Mouse (Mus musculus) hindbrain, embryonic 16.5 days (tissue): ENCODE measurements at regions not wholly inside any gene's neighbourhood (a gene's known extent, or its start where the extent isn't known, plus 50 kb on each side); places are given as distances from the start of the nearest gene placed in this dataset.
A peak's percentile ranks its signal among the peaks of the same experiment; 100 is the strongest.

Experiments used
- ATAC-seq: fragments of 200-750 bp; cut with Nextera tagmentation; 2 replicates; pipeline ENCODE4 v1.8.0; 2017; ENCODE audit warnings: moderate TSS enrichment, moderate library complexity
- H3K27ac ChIP-seq: fragments of 300-500 bp; sonication (generic); 2 replicates; pipeline ENCODE4 v1.5.1; 2014; ENCODE audit warnings: low read depth, mild to moderate bottlenecking, control low read depth, low read length, moderate library complexity
- H3K27me3 ChIP-seq: fragments of 300-500 bp; sonication (generic); replicated peaks from 2 replicates; pipeline ENCODE4 v1.6.1; 2014; ENCODE audit warnings: low read length; ENCODE audit not compliant: control insufficient read depth, insufficient read depth
- H3K36me3 ChIP-seq: fragments of 300-500 bp; sonication (generic); 2 replicates; pipeline ENCODE4 v1.6.1; 2014; ENCODE audit warnings: mild to moderate bottlenecking, low read length, moderate library complexity, mixed read lengths; ENCODE audit not compliant: control insufficient read depth, insufficient read depth
- H3K4me1 ChIP-seq: fragments of 300-500 bp; sonication (generic); 2 replicates; pipeline ENCODE4 v1.6.1; 2014; ENCODE audit warnings: low read depth, low read length; ENCODE audit not compliant: control insufficient read depth, insufficient read depth
- H3K4me2 ChIP-seq: fragments of 300-500 bp; sonication (generic); 2 replicates; pipeline ENCODE4 v1.6.1; 2014; ENCODE audit warnings: mild to moderate bottlenecking, low read length, control low read depth, moderate library complexity
- H3K4me3 ChIP-seq: fragments of 300-500 bp; sonication (generic); 2 replicates; pipeline ENCODE4 v1.5.1; 2014; ENCODE audit warnings: mild to moderate bottlenecking, low read length, control low read depth, moderate library complexity
- H3K9ac ChIP-seq: fragments of 300-500 bp; sonication (generic); 2 replicates; pipeline ENCODE4 v1.6.1; 2014; ENCODE audit warnings: low read depth, mild to moderate bottlenecking, control low read depth, low read length, moderate library complexity
- H3K9me3 ChIP-seq: fragments of 300-500 bp; sonication (generic); 2 replicates; pipeline ENCODE4 v1.6.1; 2014; ENCODE audit warnings: mild to moderate bottlenecking, low read length, moderate library complexity; ENCODE audit not compliant: control insufficient read depth
- WGBS: fragments of 180-500 bp; shearing (Covaris S2); extraction: QIAGEN DNeasy Blood & Tissue Kit; methylation state at CpG from one replicate; pipeline ENCODE4 v1.1.7; 2014; 5-methylcytosine and 5-hydroxymethylcytosine counted together

- Histone ChIP-seq H3K4me3 (no peak overlapping the region), H3K9me3 (peaks cover 2% of the 10 kb centered on the region; the same call in 1 of the 2 replicates), H3K4me1 (no peaks in the 10 kb centered on the region), H3K9ac (no peak overlapping the region), H3K27ac (no peak overlapping the region), H3K4me2 (no peak overlapping the region), H3K27me3 (no peaks in the 10 kb centered on the region), H3K36me3 (no peaks in the 10 kb centered on the region)
- WGBS: 86% methylated on average over 3 of the region's 3 CpGs
- ATAC-seq: no peak
These were observed 105.7 kb upstream of the Pcgf5 start for GRCm38 (mm10) chr19:36242396-36242795.

- H3K27me3 ChIP-seq: no peaks in the 10 kb centered on the region
- no peak for ATAC-seq
- WGBS: 82% methylated on average over 5 of the region's 5 CpGs
These were observed 105.2 kb upstream of the Pcgf5 start for GRCm38 (mm10) chr19:36242946-36243345.

GRCm38 (mm10) chr19:36252522-36252921 is 95.6 kb upstream of the Pcgf5 start:
- 90% methylated on average over 3 of the region's 3 CpGs for WGBS
- Histone ChIP-seq H3K9me3 (peaks cover under 1% of the 10 kb centered on the region; the same call in 1 of the 2 replicates), H3K4me3 (no peak overlapping the region), H3K4me1 (peaks cover 1% of the 10 kb centered on the region; the same call in 1 of the 2 replicates), H3K9ac (no peak overlapping the region), H3K27me3 (no peaks in the 10 kb centered on the region), H3K4me2 (no peak overlapping the region), H3K36me3 (no peaks in the 10 kb centered on the region), H3K27ac (no peak overlapping the region)
- ATAC-seq: no peak

More at GRCm38 (mm10) chr19:36242946-36243345, 105.2 kb upstream of the Pcgf5 start:
- Histone ChIP-seq H3K4me2 (no peak overlapping the region), H3K36me3 (no peaks in the 10 kb centered on the region), H3K9ac (no peak overlapping the region), H3K9me3 (peaks cover 4% of the 10 kb centered on the region; the same call in 1 of the 2 replicates), H3K4me1 (no peaks in the 10 kb centered on the region), H3K4me3 (no peak overlapping the region), H3K27ac (no peak overlapping the region)

DNA sequence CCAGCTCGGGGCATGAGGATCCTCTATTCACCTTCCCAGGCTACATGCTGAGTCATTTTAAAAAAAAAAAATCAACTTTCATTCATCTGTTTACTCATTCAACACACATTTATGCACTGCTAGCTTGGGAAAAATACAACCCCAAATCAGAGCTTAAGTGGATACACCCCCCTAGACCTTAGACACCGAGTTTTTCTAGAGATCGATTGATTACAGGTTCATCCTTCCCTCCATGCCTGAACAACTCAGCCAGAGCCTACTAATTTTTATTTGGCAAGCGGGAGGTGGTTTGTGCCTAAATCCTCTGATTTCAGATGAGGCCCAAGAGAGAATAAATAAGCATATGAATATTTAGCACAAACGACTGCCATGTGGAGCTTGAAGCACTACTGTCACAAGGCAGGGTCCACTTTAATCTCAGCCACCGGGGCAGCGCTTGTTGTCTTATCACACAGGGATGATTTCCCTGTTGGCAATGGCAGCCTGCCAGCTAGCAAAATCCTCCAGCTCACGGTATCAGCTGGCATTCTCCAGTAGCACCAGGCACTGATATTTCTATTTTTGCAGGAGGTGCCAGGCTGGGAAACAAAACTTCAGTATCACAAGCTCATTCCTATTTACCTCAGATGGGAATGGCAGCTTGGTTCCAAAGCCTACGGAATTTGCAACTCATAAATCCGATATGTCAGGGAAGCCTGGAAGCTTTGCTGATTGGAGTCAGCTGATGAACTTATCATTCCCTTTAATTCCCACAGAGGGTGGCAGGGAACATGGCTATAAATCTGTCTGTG is 90.2 kb upstream of the Pcgf5 start:
- Histone ChIP-seq H3K4me1 (peaks cover 3% of the 10 kb centered on the region; the same call in 1 of the 2 replicates), H3K4me2 (no peak overlapping the region), H3K9ac (no peak overlapping the region), H3K36me3 (no peaks in the 10 kb centered on the region), H3K4me3 (no peak overlapping the region), H3K27ac (no peak overlapping the region), H3K9me3 (no peaks in the 10 kb centered on the region), H3K27me3 (no peaks in the 10 kb centered on the region)
- ATAC-seq: 0 out of 2 replicates have a peak, but pooled peaks have one; percentile 45
- 49% methylated on average over 10 of the region's 10 CpGs for WGBS

- Histone ChIP-seq H3K9me3 (no peaks in the 10 kb centered on the region), H3K27ac (no peak overlapping the region), H3K27me3 (no peaks in the 10 kb centered on the region), H3K36me3 (no peaks in the 10 kb centered on the region), H3K4me1 (peaks cover 3% of the 10 kb centered on the region; the same call in 1 of the 2 replicates), H3K9ac (no peak overlapping the region), H3K4me3 (no peak overlapping the region), H3K4me2 (no peak overlapping the region)
- 91% methylated on average over 5 of the region's 5 CpGs for WGBS
- ATAC-seq: no peak
These were observed 86.3 kb upstream of the Pcgf5 start for GRCm38 (mm10) chr19:36261819-36262218.

DNA sequence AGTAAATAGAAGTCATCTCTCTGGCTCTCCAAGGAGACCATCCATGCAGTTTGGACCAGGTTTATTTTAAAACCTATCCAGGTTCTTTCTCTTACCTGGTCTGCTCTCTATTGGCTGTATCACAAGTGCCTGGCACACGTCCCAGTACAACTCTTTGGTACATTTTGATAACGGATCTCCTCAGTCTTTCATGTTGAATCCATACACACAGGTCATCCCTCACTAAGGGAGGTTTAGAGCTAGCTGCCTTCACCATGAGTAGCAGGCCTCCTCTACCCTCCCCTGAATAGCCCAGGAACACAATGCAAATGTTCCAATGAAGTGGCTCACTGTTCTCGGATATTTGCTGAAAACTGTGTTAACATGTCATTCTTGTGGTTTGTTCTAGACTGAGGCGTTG is 84.2 kb upstream of the Pcgf5 start:
- 87% methylated on average over 4 of the region's 4 CpGs for WGBS

DNA sequence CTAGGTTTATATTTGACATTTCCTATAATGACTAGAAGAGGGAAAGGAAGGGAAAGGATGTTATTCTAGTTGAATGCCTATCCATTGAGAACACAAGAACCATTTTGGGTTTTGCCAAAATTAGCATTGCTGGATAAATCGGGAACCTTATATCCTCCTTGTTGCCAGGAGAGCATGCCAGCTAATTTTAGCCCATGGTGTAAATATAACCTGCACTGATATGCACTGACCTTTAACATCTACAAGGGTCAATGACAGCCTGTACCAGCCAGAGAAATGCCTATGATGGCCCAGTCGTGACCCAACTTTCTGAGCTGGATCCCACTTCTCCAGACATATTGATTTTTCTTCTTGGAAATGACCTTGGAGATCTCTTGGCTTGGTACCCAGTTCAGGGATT is 83.7 kb upstream of the Pcgf5 start:
- 86% methylated on average over 2 of the region's 2 CpGs for WGBS
- no peak overlapping the region for H3K27ac ChIP-seq
- no peaks in the 10 kb centered on the region for H3K36me3 ChIP-seq
- no peak for ATAC-seq
- H3K27me3 ChIP-seq: no peaks in the 10 kb centered on the region
- H3K9ac ChIP-seq: no peak overlapping the region
- no peak overlapping the region for H3K4me3 ChIP-seq
- H3K4me1 ChIP-seq: no peaks in the 10 kb centered on the region
- no peaks in the 10 kb centered on the region for H3K9me3 ChIP-seq
- no peak overlapping the region for H3K4me2 ChIP-seq

More for the DNA sequence above, 84.2 kb upstream of the Pcgf5 start:
- H3K9me3 ChIP-seq: no peaks in the 10 kb centered on the region
- no peak overlapping the region for H3K4me2 ChIP-seq
- no peak overlapping the region for H3K27ac ChIP-seq
- ATAC-seq: no peak
- H3K4me3 ChIP-seq: no peak overlapping the region
- H3K9ac ChIP-seq: no peak overlapping the region
- H3K4me1 ChIP-seq: no peaks in the 10 kb centered on the region
- no peaks in the 10 kb centered on the region for H3K36me3 ChIP-seq
- H3K27me3 ChIP-seq: no peaks in the 10 kb centered on the region

DNA sequence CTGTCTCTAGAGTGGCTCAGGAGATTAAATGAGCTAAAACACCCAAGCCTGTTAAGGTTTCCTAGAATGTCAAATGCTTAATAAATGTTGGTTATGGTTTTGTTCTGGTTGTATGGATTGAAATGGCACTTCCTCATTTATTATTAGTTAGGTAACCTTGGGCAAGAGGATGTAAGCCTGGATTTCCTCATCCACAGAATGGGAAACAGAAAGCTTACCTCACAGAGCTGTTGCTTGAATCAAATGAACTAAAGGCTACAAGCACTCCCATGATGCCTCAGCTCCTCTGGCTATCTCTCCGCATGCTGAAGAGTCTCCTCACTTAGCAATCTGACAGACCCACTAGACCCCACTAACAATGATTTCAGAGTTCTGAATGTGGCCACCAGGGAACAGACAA is 82.8 kb upstream of the Pcgf5 start:
- 88% methylated on average over 1 of the region's 1 CpGs for WGBS
- Histone ChIP-seq H3K9me3 (no peaks in the 10 kb centered on the region), H3K4me1 (no peaks in the 10 kb centered on the region), H3K27me3 (no peaks in the 10 kb centered on the region), H3K36me3 (no peaks in the 10 kb centered on the region), H3K9ac (no peak overlapping the region), H3K27ac (no peak overlapping the region), H3K4me2 (no peak overlapping the region), H3K4me3 (no peak overlapping the region)
- no peak for ATAC-seq

DNA sequence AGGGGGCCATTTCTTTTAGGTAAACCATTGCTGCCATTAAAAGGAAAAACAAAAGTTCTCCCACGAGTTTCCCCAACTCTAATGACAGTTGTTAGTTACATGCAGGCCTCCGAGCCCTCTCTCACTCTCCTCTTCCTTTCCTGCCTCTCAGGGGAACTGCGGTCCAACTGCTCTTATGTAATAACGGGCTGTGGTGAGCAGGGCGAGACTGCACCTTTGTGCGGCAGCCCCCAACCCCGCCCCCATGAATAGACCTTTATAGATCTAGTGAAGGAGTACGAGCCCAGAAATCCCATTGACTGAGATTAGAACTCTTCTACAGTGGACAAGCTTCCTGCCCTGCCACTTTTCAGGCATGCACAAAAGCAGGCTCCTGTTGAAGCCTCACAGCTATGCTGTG is 81.8 kb upstream of the Pcgf5 start:
- H3K4me1 ChIP-seq: no peaks in the 10 kb centered on the region
- H3K27me3 ChIP-seq: no peaks in the 10 kb centered on the region
- H3K27ac ChIP-seq: no peak overlapping the region
- no peak overlapping the region for H3K9ac ChIP-seq
- WGBS: 60% methylated on average over 8 of the region's 8 CpGs
- H3K4me3 ChIP-seq: no peak overlapping the region
- no peak for ATAC-seq
- no peaks in the 10 kb centered on the region for H3K36me3 ChIP-seq
- H3K9me3 ChIP-seq: no peaks in the 10 kb centered on the region
- no peak overlapping the region for H3K4me2 ChIP-seq
